Mouse (Mus musculus) 3T3-L1 (cell line): ENCODE results near the gene Glrx5.

Source experiments
- DNase-seq: peaks from one replicate; pipeline ENCODE4 v3.0.0-alpha.2; 2015; ENCODE audit warnings: low read depth, low spot score

Glrx5 gene

GRCm38 (mm10) chr12:105068911-105069310, 36.4 kb downstream of the Glrx5 start:
- DNase-seq = peak; percentile 16

- peak; percentile 53 for DNase-seq
Measured at GRCm38 (mm10) chr12:105073708-105074107, 41.2 kb downstream of the Glrx5 start.

GRCm38 (mm10) chr12:105075496-105075895, 43.0 kb downstream of the Glrx5 start:
- no peak for DNase-seq

- DNase-seq = no peak
Measured at GRCm38 (mm10) chr12:105076511-105076910, 44.0 kb downstream of the Glrx5 start.

GRCm38 (mm10) chr12:105077232-105077631, 44.7 kb downstream of the Glrx5 start:
- no peak for DNase-seq

- DNase-seq = no peak
Measured at GRCm38 (mm10) chr12:105084171-105084570, 51.7 kb downstream of the Glrx5 start.

- no peak for DNase-seq
Measured at GRCm38 (mm10) chr12:105084816-105085215, 52.3 kb downstream of the Glrx5 start.

- DNase-seq = no peak
Measured at GRCm38 (mm10) chr12:105085296-105085695, 52.8 kb downstream of the Glrx5 start.

- no peak for DNase-seq
Measured at GRCm38 (mm10) chr12:105086781-105087180, 54.3 kb downstream of the Glrx5 start.

- no peak for DNase-seq
Measured at GRCm38 (mm10) chr12:105087353-105087752, 54.9 kb downstream of the Glrx5 start.

- no peak for DNase-seq
Measured at GRCm38 (mm10) chr12:105089231-105089630, 56.7 kb downstream of the Glrx5 start.

GRCm38 (mm10) chr12:105091604-105092003, 59.1 kb downstream of the Glrx5 start:
- no peak for DNase-seq
